Mouse (Mus musculus): ENCODE data around the gene 4930544D05Rik. TPM values are rescaled to one million over a fixed set of nuclear protein-coding genes. Genes with fewer than 3 reads are reported as not detected.

Gene 4930544D05Rik
- polyA plus RNA-seq, 1 experiment from 2014 or later, result not detected

DNA sequence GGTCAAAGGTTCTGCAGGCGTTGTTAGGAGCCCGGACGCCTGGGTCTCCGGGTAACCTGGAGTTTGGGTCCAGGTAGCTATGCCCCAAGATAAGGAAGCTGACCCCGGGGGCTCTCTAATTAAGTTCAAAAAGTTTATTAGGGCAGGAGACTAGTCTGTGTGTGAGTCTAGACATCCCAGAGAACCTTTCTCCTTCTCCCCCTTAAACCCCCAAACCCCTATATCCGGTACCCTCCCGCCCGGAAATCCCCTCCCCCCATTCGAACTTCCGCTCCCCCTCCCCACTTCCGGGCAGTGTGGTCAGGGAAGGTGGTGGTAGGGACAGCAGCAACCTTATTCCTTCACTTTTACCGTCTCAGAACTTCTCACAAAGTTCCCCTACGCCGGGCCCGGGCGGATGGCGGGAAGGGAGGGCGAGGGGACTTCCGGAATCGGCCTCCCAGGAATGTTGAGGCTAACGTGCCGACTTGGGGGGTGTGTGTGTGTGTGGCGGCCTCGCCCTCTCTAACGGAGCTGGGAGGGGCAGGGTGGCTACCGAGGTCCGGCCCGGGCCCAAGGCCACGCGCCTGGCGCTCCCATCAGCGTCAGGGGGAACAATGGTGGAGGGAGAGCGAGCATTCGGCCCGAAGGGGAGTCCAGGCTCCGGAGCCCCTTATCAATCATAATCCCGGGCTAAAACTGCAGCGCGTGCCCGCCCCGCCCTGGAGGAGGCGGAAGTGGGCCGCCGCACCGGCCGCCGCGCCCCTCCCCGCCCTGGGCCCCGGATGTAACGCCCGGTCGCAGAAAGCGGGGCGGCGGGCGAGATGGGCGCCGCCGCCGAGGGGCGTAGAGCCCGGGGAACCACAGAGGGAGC is 37.9 kb downstream of the 4930544D05Rik start:
- under 1% methylated on average over 58 of the region's 63 CpGs for WGBS (ENCODE audit: insufficient replicate concordance)
- peak overlapping the region; percentile 99 for H3K9ac ChIP-seq
- H3K4me2 ChIP-seq, result peak overlapping the region; percentile 93
- H3K36me3 ChIP-seq, result peaks cover 46% of the 10 kb centered on the region
- ATAC-seq, result peak; percentile 67
- 0 out of 2 replicates have a peak, but pooled peaks cover 9% of the 10 kb centered on the region for H3K27me3 ChIP-seq (replicated peaks)
- peak overlapping the region; percentile 99 for H3K4me3 ChIP-seq
- H3K9me3 ChIP-seq (replicated peaks), result no peaks in the 10 kb centered on the region
- peak overlapping the region; percentile 99 for H3K27ac ChIP-seq
- peaks cover 81% of the 10 kb centered on the region for H3K4me1 ChIP-seq

DNA sequence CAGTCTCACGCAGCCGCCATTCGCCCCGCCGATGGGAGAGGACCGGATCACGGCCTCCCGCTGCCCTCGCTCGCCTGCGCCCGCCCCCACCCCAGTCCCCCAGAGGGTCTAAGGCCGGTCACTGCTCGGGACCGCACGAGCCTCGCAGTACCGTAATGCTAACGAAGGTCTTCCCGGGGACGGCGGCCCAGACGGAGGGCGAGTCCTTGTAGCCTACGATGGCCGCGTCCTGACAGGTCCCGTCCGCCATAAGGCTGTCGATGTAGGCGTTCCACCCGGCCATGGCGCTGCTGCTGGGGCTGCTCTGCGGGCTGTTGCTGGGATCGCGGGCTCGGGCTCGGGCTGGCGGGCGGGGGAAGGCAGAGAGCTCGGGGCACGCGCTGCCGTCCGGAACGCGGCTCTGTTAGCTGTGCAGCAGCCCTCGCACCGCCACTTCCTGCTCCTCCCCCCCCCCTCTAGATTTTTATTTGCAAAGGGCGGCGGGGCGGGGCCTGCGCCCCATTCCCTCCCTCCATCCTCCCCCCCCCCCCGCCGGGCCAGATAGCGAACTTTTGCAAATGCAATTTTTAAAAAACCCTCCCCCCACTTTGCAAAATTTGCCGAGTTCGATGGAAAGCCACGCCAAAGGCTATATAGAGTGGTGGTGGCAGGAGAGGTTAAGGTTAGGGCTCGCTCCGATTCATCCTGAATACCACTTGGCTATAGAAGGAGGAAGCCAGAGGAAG is 38.7 kb downstream of the 4930544D05Rik start, which contains the start of gene Pfn1:
Pfn1 (minus strand) TSS at position 447 of the 725 bp plus-strand sequence.
- peak; percentile 46 for ATAC-seq
- Histone ChIP-seq H3K9ac (peak within 1 kb of the TSS; percentile 99), H3K27me3 (replicated peaks) (0 out of 2 replicates have a peak, but pooled peaks cover 9% of the 10 kb centered on the region), H3K4me1 (peaks cover 78% of the 10 kb centered on the region), H3K9me3 (replicated peaks) (no peaks in the 10 kb centered on the region), H3K27ac (peak within 1 kb of the TSS; percentile 99), H3K36me3 (peaks cover 38% of the 10 kb centered on the region), H3K4me2 (peak within 1 kb of the TSS; percentile 93), H3K4me3 (peak within 1 kb of the TSS; percentile 99)
- WGBS (ENCODE audit: insufficient replicate concordance), result under 1% methylated on average over 58 of the region's 61 CpGs

DNA sequence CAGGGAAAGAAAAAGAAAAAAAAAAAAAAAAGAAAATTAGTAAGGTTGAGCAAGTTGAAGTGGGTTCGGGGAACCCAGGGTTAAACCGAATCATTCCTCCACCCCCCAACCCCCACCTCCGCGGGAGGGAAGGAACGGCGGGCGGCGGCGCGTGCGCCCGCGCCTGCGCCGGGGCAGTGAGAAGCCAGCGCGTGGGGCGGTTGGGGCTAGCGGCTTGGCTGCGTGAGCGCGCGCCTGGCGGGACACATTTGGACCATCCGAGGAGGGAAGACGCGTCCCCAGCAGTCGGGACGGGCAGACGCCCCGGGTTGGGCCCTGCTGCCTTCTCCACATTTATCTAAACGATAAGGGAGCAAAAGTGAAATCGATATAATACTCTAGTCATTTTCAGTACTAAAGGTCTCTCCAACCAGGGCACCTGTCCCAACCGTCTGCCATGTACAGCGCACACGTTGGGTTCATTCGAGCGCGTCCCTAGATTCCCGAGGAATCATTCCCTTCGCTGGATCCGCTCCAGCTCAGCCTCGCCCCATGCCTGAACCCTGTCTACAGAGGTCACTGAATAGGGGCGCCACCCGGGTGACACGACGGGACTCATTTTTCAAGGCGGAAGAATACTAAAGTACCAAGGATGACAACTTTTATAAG is 39.4 kb downstream of the 4930544D05Rik start:
- H3K4me2 ChIP-seq, result peak overlapping the region; percentile 93
- 0 out of 2 replicates have a peak, but pooled peaks cover 9% of the 10 kb centered on the region for H3K27me3 ChIP-seq (replicated peaks)
- peak overlapping the region; percentile 99 for H3K4me3 ChIP-seq
- under 1% methylated on average over 47 of the region's 48 CpGs for WGBS (ENCODE audit: insufficient replicate concordance)
- peak; percentile 58 for ATAC-seq
- no peaks in the 10 kb centered on the region for H3K9me3 ChIP-seq (replicated peaks)
- peak overlapping the region; percentile 99 for H3K9ac ChIP-seq
- H3K27ac ChIP-seq, result peak overlapping the region; percentile 99
- peaks cover 71% of the 10 kb centered on the region for H3K4me1 ChIP-seq
- peaks cover 35% of the 10 kb centered on the region for H3K36me3 ChIP-seq

GRCm38 (mm10) chr11:70655571-70656455 is 40.2 kb downstream of the 4930544D05Rik start:
- H3K9me3 ChIP-seq (replicated peaks), result no peaks in the 10 kb centered on the region
- peak overlapping the region; percentile 93 for H3K4me2 ChIP-seq
- H3K27ac ChIP-seq, result peak overlapping the region; percentile 99
- H3K36me3 ChIP-seq, result peaks cover 35% of the 10 kb centered on the region
- peak overlapping the region; percentile 99 for H3K9ac ChIP-seq
- H3K27me3 ChIP-seq (replicated peaks), result 0 out of 2 replicates have a peak, but pooled peaks cover 9% of the 10 kb centered on the region
- H3K4me3 ChIP-seq, result peak overlapping the region; percentile 99
- 1% methylated on average over 61 of the region's 61 CpGs for WGBS (ENCODE audit: insufficient replicate concordance)
- ATAC-seq, result peak; percentile 14; the same call in 1 of the 2 replicates
- peaks cover 64% of the 10 kb centered on the region for H3K4me1 ChIP-seq

GRCm38 (mm10) chr11:70656456-70656927 is 40.8 kb downstream of the 4930544D05Rik start:
- H3K4me2 ChIP-seq, result peak overlapping the region; percentile 93
- WGBS (ENCODE audit: insufficient replicate concordance), result 19% methylated on average over 16 of the region's 16 CpGs
- peaks cover 35% of the 10 kb centered on the region for H3K36me3 ChIP-seq
- peak overlapping the region; percentile 99 for H3K27ac ChIP-seq
- H3K4me1 ChIP-seq, result peaks cover 57% of the 10 kb centered on the region
- H3K4me3 ChIP-seq, result peak overlapping the region; percentile 99
- 0 out of 2 replicates have a peak, but pooled peaks cover 9% of the 10 kb centered on the region for H3K27me3 ChIP-seq (replicated peaks)
- H3K9me3 ChIP-seq (replicated peaks), result no peaks in the 10 kb centered on the region
- ATAC-seq, result no peak
- H3K9ac ChIP-seq, result peak overlapping the region; percentile 99

DNA sequence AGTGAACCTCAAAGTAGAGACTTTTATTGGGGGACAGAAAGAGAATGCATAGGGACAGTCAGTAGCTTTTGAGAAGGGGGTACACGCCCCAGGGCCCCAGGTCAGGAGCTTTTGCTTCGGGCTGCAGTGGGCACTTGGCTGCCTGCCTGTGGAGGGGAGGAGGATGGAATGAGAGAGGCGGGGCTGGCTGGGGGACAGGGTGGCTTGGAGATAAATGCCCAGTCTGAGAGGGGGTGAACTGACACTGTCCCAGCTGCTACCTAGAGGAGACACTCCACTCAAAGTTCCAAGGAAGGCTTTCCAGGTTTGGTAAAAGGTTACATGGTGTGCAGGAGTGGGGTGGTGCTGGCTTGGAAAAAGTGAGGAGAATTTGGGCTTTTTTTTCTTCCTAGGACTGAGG is 41.3 kb downstream of the 4930544D05Rik start, which contains the start of gene Eno3:
Eno3 (plus strand) TSS at position 239 of the 400 bp plus-strand sequence.
- H3K27ac ChIP-seq, result peak within 1 kb of the TSS; percentile 99
- H3K9me3 ChIP-seq (replicated peaks), result no peaks in the 10 kb centered on the region
- 0 out of 2 replicates have a peak, but pooled peaks cover 9% of the 10 kb centered on the region for H3K27me3 ChIP-seq (replicated peaks)
- peak within 1 kb of the TSS; percentile 99 for H3K4me3 ChIP-seq
- ATAC-seq, result no peak
- peak within 1 kb of the TSS; percentile 93 for H3K4me2 ChIP-seq
- peak within 1 kb of the TSS; percentile 99 for H3K9ac ChIP-seq
- 24% methylated on average over 3 of the region's 3 CpGs for WGBS (ENCODE audit: insufficient replicate concordance)
- peaks cover 52% of the 10 kb centered on the region for H3K4me1 ChIP-seq
- peaks cover 33% of the 10 kb centered on the region for H3K36me3 ChIP-seq

GRCm38 (mm10) chr11:70657573-70657972 is 41.9 kb downstream of the 4930544D05Rik start:
- ATAC-seq, result no peak
- H3K9me3 ChIP-seq (replicated peaks), result no peaks in the 10 kb centered on the region
- 0 out of 2 replicates have a peak, but pooled peaks cover 9% of the 10 kb centered on the region for H3K27me3 ChIP-seq (replicated peaks)
- WGBS (ENCODE audit: insufficient replicate concordance), result 44% methylated on average over 6 of the region's 6 CpGs
- no peak overlapping the region for H3K4me3 ChIP-seq
- peak overlapping the region; percentile 99; the same call in 1 of the 2 replicates for H3K27ac ChIP-seq
- no peak overlapping the region; the same call in 1 of the 2 replicates for H3K9ac ChIP-seq
- peaks cover 33% of the 10 kb centered on the region for H3K36me3 ChIP-seq
- 0 out of 2 replicates have a peak overlapping the region, but pooled peaks have one; percentile 4 for H3K4me2 ChIP-seq
- H3K4me1 ChIP-seq, result peaks cover 46% of the 10 kb centered on the region

DNA sequence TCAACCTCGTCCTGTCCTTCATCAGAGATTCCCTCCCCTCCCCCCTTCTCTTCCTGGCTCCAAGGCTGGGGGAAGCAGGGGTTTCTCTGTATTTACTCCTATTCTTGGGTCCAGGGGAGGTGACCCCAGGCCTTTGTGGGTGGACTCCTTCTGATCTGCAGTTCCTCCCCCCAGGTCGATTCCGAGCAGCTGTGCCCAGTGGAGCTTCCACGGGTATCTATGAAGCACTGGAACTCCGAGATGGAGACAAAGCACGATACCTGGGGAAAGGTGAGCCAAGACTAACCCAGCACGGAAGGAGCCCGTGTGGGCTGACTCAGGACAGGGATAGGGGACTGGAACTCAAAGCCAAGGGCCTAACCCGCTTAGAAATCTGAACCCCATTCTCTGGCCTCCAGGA is 42.3 kb downstream of the 4930544D05Rik start:
- Histone ChIP-seq H3K4me1 (peaks cover 42% of the 10 kb centered on the region), H3K4me2 (0 out of 2 replicates have a peak overlapping the region, but pooled peaks have one; percentile 4), H3K9me3 (replicated peaks) (no peaks in the 10 kb centered on the region), H3K4me3 (no peak overlapping the region), H3K27me3 (replicated peaks) (0 out of 2 replicates have a peak, but pooled peaks cover 9% of the 10 kb centered on the region), H3K9ac (no peak overlapping the region; the same call in 1 of the 2 replicates), H3K36me3 (peaks cover 33% of the 10 kb centered on the region), H3K27ac (no peak overlapping the region)
- no peak for ATAC-seq
- WGBS (ENCODE audit: insufficient replicate concordance), result 63% methylated on average over 9 of the region's 9 CpGs

GRCm38 (mm10) chr11:70658521-70658920 is 42.9 kb downstream of the 4930544D05Rik start:
- H3K4me2 ChIP-seq, result no peak overlapping the region
- H3K9me3 ChIP-seq (replicated peaks), result no peaks in the 10 kb centered on the region
- no peak for ATAC-seq
- H3K9ac ChIP-seq, result no peak overlapping the region
- peaks cover 36% of the 10 kb centered on the region for H3K36me3 ChIP-seq
- no peak overlapping the region for H3K27ac ChIP-seq
- H3K27me3 ChIP-seq (replicated peaks), result 0 out of 2 replicates have a peak, but pooled peaks cover 9% of the 10 kb centered on the region
- WGBS (ENCODE audit: insufficient replicate concordance), result 76% methylated on average over 5 of the region's 5 CpGs
- no peak overlapping the region for H3K4me3 ChIP-seq
- peaks cover 40% of the 10 kb centered on the region for H3K4me1 ChIP-seq

DNA sequence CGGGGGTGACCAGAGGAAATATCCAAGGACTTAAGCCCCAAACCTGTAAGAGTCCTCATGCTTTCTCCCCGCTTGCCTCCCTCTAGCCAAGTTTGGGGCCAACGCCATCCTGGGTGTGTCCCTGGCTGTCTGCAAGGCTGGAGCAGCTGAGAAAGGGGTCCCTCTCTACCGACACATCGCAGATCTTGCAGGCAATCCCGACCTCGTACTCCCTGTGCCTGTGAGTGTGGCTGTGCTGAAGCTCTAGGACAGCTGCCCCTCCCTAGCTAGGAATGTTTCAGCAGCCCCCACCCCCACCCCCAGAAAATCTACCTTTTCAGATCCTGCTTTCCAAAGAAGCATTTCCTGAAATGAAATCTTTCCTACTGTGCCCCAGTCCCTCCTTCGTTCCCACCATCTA is 43.3 kb downstream of the 4930544D05Rik start:
- peaks cover 40% of the 10 kb centered on the region for H3K4me1 ChIP-seq
- no peak overlapping the region for H3K27ac ChIP-seq
- no peak overlapping the region for H3K9ac ChIP-seq
- no peak overlapping the region for H3K4me3 ChIP-seq
- H3K27me3 ChIP-seq (replicated peaks), result 0 out of 2 replicates have a peak, but pooled peaks cover 9% of the 10 kb centered on the region
- 63% methylated on average over 8 of the region's 8 CpGs for WGBS (ENCODE audit: insufficient replicate concordance)
- no peak for ATAC-seq
- H3K4me2 ChIP-seq, result no peak overlapping the region
- peaks cover 40% of the 10 kb centered on the region for H3K36me3 ChIP-seq
- no peaks in the 10 kb centered on the region for H3K9me3 ChIP-seq (replicated peaks)

All from liver, embryonic 12.5 days (tissue).